Mouse (Mus musculus) forebrain, postnatal 0 days (tissue): ENCODE data around the gene A930004D18Rik. TPM values are rescaled to one million over a fixed set of nuclear protein-coding genes. Genes with fewer than 3 reads are reported as not detected.

Experiments used
- ATAC-seq: fragments of 200-750 bp; cut with Nextera tagmentation; 2 replicates; pipeline ENCODE4 v1.8.0; 2017; ENCODE audit warnings: mild to moderate bottlenecking, moderate library complexity
- DNase-seq: peaks from one replicate; pipeline ENCODE4 v3.0.0-alpha.2; 2015
- H3K27ac ChIP-seq: fragments of 300-500 bp; sonication (generic); 2 replicates; pipeline ENCODE4 v1.5.1; 2014; ENCODE audit warnings: low read depth, mild to moderate bottlenecking, antibody characterized with exemption, low read length, moderate library complexity, mixed read lengths
- H3K27me3 ChIP-seq: fragments of 300-500 bp; sonication (generic); 2 replicates; pipeline ENCODE4 v1.6.1; 2014; ENCODE audit warnings: mild to moderate bottlenecking, low read length, mixed read lengths; ENCODE audit not compliant: insufficient read depth
- H3K36me3 ChIP-seq: fragments of 300-500 bp; sonication (generic); 2 replicates; pipeline ENCODE4 v1.6.1; 2014; ENCODE audit warnings: mild to moderate bottlenecking, moderate library complexity; ENCODE audit not compliant: insufficient read depth
- H3K4me1 ChIP-seq: fragments of 300-500 bp; sonication (generic); 2 replicates; pipeline ENCODE4 v1.6.1; 2014; ENCODE audit warnings: antibody characterized with exemption; ENCODE audit not compliant: insufficient read depth
- H3K4me2 ChIP-seq: fragments of 300-500 bp; sonication (generic); 2 replicates; pipeline ENCODE4 v1.6.1; 2014; ENCODE audit warnings: low read depth, mild to moderate bottlenecking, moderate library complexity
- H3K4me3 ChIP-seq: fragments of 300-500 bp; sonication (generic); 2 replicates; pipeline ENCODE4 v1.5.1; 2014; ENCODE audit warnings: low read depth, low read length, mixed read lengths
- H3K9ac ChIP-seq: fragments of 300-500 bp; sonication (generic); 2 replicates; pipeline ENCODE4 v1.6.1; 2014; ENCODE audit warnings: mild to moderate bottlenecking
- H3K9me3 ChIP-seq: fragments of 300-500 bp; sonication (generic); 2 replicates; pipeline ENCODE4 v1.6.1; 2016; ENCODE audit warnings: low read length
- CTCF ChIP-seq: sonication (generic); IDR thresholded peaks from 2 replicates; pipeline ENCODE4 v1.5.1; 2016; ENCODE audit warnings: antibody characterized with exemption, control low read depth, low read depth
- WGBS: fragments of 180-500 bp; shearing (Covaris S2); extraction: QIAGEN DNeasy Blood & Tissue Kit; methylation state at CpG from one replicate; pipeline ENCODE4 v1.1.7; 2014; 5-methylcytosine and 5-hydroxymethylcytosine counted together
- polyA plus RNA-seq: library from polyadenylated mRNA; unstranded; fragments of >200 nt; fragmentation: Nextera tagmentation; extraction: Ambion mirVana; gene quantifications from 2 replicates; pipeline ENCODE4 v1.2.1, GENCODE M21; 2015
- total RNA-seq: library from RNA; depleted of rRNA; stranded (reverse); fragments of >200 nt; gene quantifications from 2 replicates; pipeline ENCODE4 v1.2.3, GENCODE M21; 2014; rRNA removed

A930004D18Rik gene
- total RNA-seq: 2.6 and 3.5 TPM in 2 replicates
- polyA plus RNA-seq: 10.1 and 11.8 TPM in 2 replicates

- ATAC-seq (no peak), DNase-seq (peak; percentile 14)
- 80% methylated on average over 2 of the region's 2 CpGs for WGBS
- TF ChIP-seq CTCF: no peak
- Histone ChIP-seq H3K27me3 (no peaks in the 10 kb centered on the region), H3K27ac (no peak within 1 kb of the TSS), H3K4me1 (peaks cover 26% of the 10 kb centered on the region), H3K4me3 (no peak within 1 kb of the TSS), H3K4me2 (no peak within 1 kb of the TSS), H3K36me3 (no peaks in the 10 kb centered on the region), H3K9me3 (no peaks in the 10 kb centered on the region), H3K9ac (no peak within 1 kb of the TSS)
These were observed at the start of gene A930004D18Rik for GRCm38 (mm10) chr2:18037491-18037890. Gene A930004D18Rik (minus strand): TSS chr2:18037737.

- TF ChIP-seq CTCF: no peak
- Histone ChIP-seq H3K27ac (no peak overlapping the region), H3K4me2 (no peak overlapping the region), H3K4me1 (no peaks in the 10 kb centered on the region), H3K9ac (no peak overlapping the region), H3K27me3 (no peaks in the 10 kb centered on the region), H3K4me3 (no peak overlapping the region), H3K9me3 (no peaks in the 10 kb centered on the region), H3K36me3 (peaks cover 30% of the 10 kb centered on the region)
- no peak for ATAC-seq
- DNase-seq: no peak
- 81% methylated on average over 2 of the region's 2 CpGs for WGBS
These were observed 42.8 kb upstream of the A930004D18Rik start for GRCm38 (mm10) chr2:18080182-18080860.

- Histone ChIP-seq H3K9ac (no peak overlapping the region), H3K36me3 (peaks cover 12% of the 10 kb centered on the region), H3K9me3 (no peaks in the 10 kb centered on the region), H3K4me1 (no peaks in the 10 kb centered on the region; the same call in 1 of the 2 replicates), H3K4me3 (no peak overlapping the region), H3K27ac (no peak overlapping the region), H3K27me3 (no peaks in the 10 kb centered on the region), H3K4me2 (no peak overlapping the region)
- no peak for ATAC-seq
- DNase-seq: no peak
- TF ChIP-seq CTCF: no peak
- WGBS: 90% methylated on average over 2 of the region's 2 CpGs
These were observed 34.4 kb upstream of the A930004D18Rik start for GRCm38 (mm10) chr2:18071947-18072346.

GRCm38 (mm10) chr2:18068071-18068796 is 30.7 kb upstream of the A930004D18Rik start:
- no peak overlapping the region for H3K4me3 ChIP-seq
- no peaks in the 10 kb centered on the region; the same call in 1 of the 2 replicates for H3K4me1 ChIP-seq
- no peak for ATAC-seq
- DNase-seq: no peak
- no peak for TF ChIP-seq CTCF
- H3K27me3 ChIP-seq: no peaks in the 10 kb centered on the region
- WGBS: 87% methylated on average over 4 of the region's 4 CpGs
- no peak overlapping the region for H3K27ac ChIP-seq
- H3K9ac ChIP-seq: no peak overlapping the region
- H3K9me3 ChIP-seq: no peaks in the 10 kb centered on the region
- no peak overlapping the region for H3K4me2 ChIP-seq
- H3K36me3 ChIP-seq: 0 out of 2 replicates have a peak, but pooled peaks cover 5% of the 10 kb centered on the region

- Histone ChIP-seq H3K36me3 (0 out of 2 replicates have a peak, but pooled peaks cover 5% of the 10 kb centered on the region), H3K4me3 (no peak overlapping the region), H3K27me3 (no peaks in the 10 kb centered on the region), H3K9ac (no peak overlapping the region), H3K9me3 (no peaks in the 10 kb centered on the region), H3K4me1 (no peaks in the 10 kb centered on the region), H3K4me2 (no peak overlapping the region), H3K27ac (no peak overlapping the region)
- no peak for DNase-seq
- no peak for ATAC-seq
- TF ChIP-seq CTCF: no peak
These were observed 28.9 kb upstream of the A930004D18Rik start for GRCm38 (mm10) chr2:18066436-18066835.

GRCm38 (mm10) chr2:18065708-18066030 is 28.1 kb upstream of the A930004D18Rik start:
- 0 out of 2 replicates have a peak, but pooled peaks cover 5% of the 10 kb centered on the region for H3K36me3 ChIP-seq
- H3K9me3 ChIP-seq: no peaks in the 10 kb centered on the region
- H3K27ac ChIP-seq: peak overlapping the region; percentile 99
- no peaks in the 10 kb centered on the region for H3K27me3 ChIP-seq
- peak overlapping the region; percentile 96 for H3K9ac ChIP-seq
- no peak for TF ChIP-seq CTCF
- ATAC-seq (no peak), DNase-seq (no peak)
- H3K4me3 ChIP-seq: peak overlapping the region; percentile 91
- peak overlapping the region; percentile 86 for H3K4me2 ChIP-seq
- H3K4me1 ChIP-seq: no peaks in the 10 kb centered on the region
- 6% methylated on average over 6 of the region's 6 CpGs for WGBS
